Mouse (Mus musculus) MEL (cell line): ENCODE measurements at regions not wholly inside any gene's neighbourhood (a gene's known extent, or its start where the extent isn't known, plus 50 kb on each side); places are given as distances from the start of the nearest gene placed in this dataset.

Experiments
- DNase-seq: peaks from one replicate; pipeline ENCODE4 v3.0.0; 2011; ENCODE audit warnings: low read depth, low spot score
- H3K27ac ChIP-seq: 2 replicates; pipeline ENCODE4 v1.5.1; 2012; ENCODE audit warnings: low read depth, mild to moderate bottlenecking, control low read depth, low read length, moderate library complexity; ENCODE audit not compliant: control insufficient read depth
- H3K27me3 ChIP-seq, 2 experiments: fragments of 150-350 bp in 1 of 2; sonication (generic) in 1 of 2; 2 replicates each; pipeline ENCODE4 v1.6.1; 2012; ENCODE audit warnings: low read length in 2 of 2, mild to moderate bottlenecking in 2 of 2, improper control_type of control experiment in 1 of 2, moderate library complexity in 1 of 2; ENCODE audit not compliant: insufficient read depth in 2 of 2, control insufficient read depth in 1 of 2
- H3K36me3 ChIP-seq, 2 experiments: 2 replicates each; pipeline ENCODE4 v1.6.1; 2012 to 2014; ENCODE audit warnings: low read length in 2 of 2, improper control_type of control experiment in 1 of 2, inconsistent platforms in 1 of 2, mild to moderate bottlenecking in 1 of 2; ENCODE audit not compliant: insufficient read depth in 2 of 2, control insufficient read depth in 1 of 2
- H3K4me1 ChIP-seq, 2 experiments: fragments of 150-350 bp in 1 of 2; sonication (generic) in 1 of 2; 2 replicates each; pipeline ENCODE4 v1.6.1; 2012; ENCODE audit warnings: low read length in 2 of 2, improper control_type of control experiment in 1 of 2, mild to moderate bottlenecking in 1 of 2; ENCODE audit not compliant: insufficient read depth in 2 of 2, control insufficient read depth in 1 of 2
- H3K4me3 ChIP-seq, 2 experiments: fragments of 150-350 bp in 1 of 2; sonication (generic) in 1 of 2; 2 replicates each; pipeline ENCODE4 v1.5.1; 2012; ENCODE audit warnings: low read depth in 2 of 2, low read length in 2 of 2, mild to moderate bottlenecking in 2 of 2, moderate library complexity in 2 of 2, control low read depth in 1 of 2, improper control_type of control experiment in 1 of 2; ENCODE audit not compliant: control insufficient read depth in 1 of 2, insufficient read depth in 1 of 2
- H3K79me2 ChIP-seq: 2 replicates; pipeline ENCODE4 v1.6.1; 2012; ENCODE audit warnings: mild to moderate bottlenecking, low read length, moderate library complexity; ENCODE audit not compliant: control insufficient read depth, poor library complexity, insufficient read depth
- H3K9ac ChIP-seq: 2 replicates; pipeline ENCODE4 v1.6.1; 2012; ENCODE audit warnings: low read depth, mild to moderate bottlenecking, control low read depth, low read length, moderate library complexity; ENCODE audit not compliant: control insufficient read depth, poor library complexity, severe bottlenecking
- H3K9me3 ChIP-seq: fragments of 150-350 bp; sonication (generic); replicated peaks from 2 replicates; pipeline ENCODE4 v1.6.1; 2012; ENCODE audit warnings: mild to moderate bottlenecking, low read length, improper control_type of control experiment, moderate library complexity; ENCODE audit not compliant: insufficient read depth
- BHLHE40 ChIP-seq: IDR thresholded peaks from 2 replicates; pipeline ENCODE4 v1.6.1; 2012; ENCODE audit warnings: low read depth, mild to moderate bottlenecking, inconsistent platforms, low read length, improper control_type of control experiment, borderline replicate concordance
- CHD1 ChIP-seq: IDR thresholded peaks from 2 replicates; pipeline ENCODE4 v1.6.1; 2012; ENCODE audit warnings: low read depth, mild to moderate bottlenecking, inconsistent platforms, low read length, improper control_type of control experiment
- E2F4 ChIP-seq: IDR thresholded peaks from 2 replicates; pipeline ENCODE4 v1.6.1; 2011; ENCODE audit warnings: low read depth, low read length, improper control_type of control experiment, borderline replicate concordance
- ELF1 ChIP-seq: IDR thresholded peaks from 2 replicates; pipeline ENCODE4 v1.6.1; 2014; ENCODE audit warnings: low read depth, mild to moderate bottlenecking, inconsistent platforms, low read length, improper control_type of control experiment, moderate library complexity
- GATA1 ChIP-seq: IDR thresholded peaks from 2 replicates; pipeline ENCODE4 v1.6.1; 2011; ENCODE audit warnings: low read depth, low read length, improper control_type of control experiment
- KAT2A ChIP-seq: conservative IDR thresholded peaks from 2 replicates; pipeline ENCODE4 v1.6.1; 2012; ENCODE audit warnings: low read depth, low read length, improper control_type of control experiment, inconsistent platforms
- MAFK ChIP-seq: IDR thresholded peaks from 2 replicates; pipeline ENCODE4 v1.6.1; 2011; ENCODE audit warnings: low read depth, mild to moderate bottlenecking, low read length, improper control_type of control experiment, borderline replicate concordance
- MAX ChIP-seq: IDR thresholded peaks from 2 replicates; pipeline ENCODE4 v1.6.1; 2011; ENCODE audit warnings: low read length, improper control_type of control experiment
- MAZ ChIP-seq: IDR thresholded peaks from 2 replicates; pipeline ENCODE4 v1.6.1; 2012; ENCODE audit warnings: low read depth, mild to moderate bottlenecking, inconsistent platforms, low read length, improper control_type of control experiment
- MYC ChIP-seq: IDR thresholded peaks from 2 replicates; pipeline ENCODE4 v1.6.1; 2011; ENCODE audit warnings: low read depth, mild to moderate bottlenecking, low read length, improper control_type of control experiment, moderate library complexity
- POLR2A ChIP-seq, 2 experiments: IDR thresholded peaks; 2 replicates each; pipeline ENCODE4 v1.6.1; 2011 to 2012; ENCODE audit warnings: low read length in 2 of 2, mild to moderate bottlenecking in 2 of 2, control low read depth in 1 of 2, improper control_type of control experiment in 1 of 2, low read depth in 1 of 2, moderate library complexity in 1 of 2; ENCODE audit not compliant: control insufficient read depth in 1 of 2, insufficient read depth in 1 of 2, poor library complexity in 1 of 2
- RAD21 ChIP-seq: IDR thresholded peaks from 2 replicates; pipeline ENCODE4 v1.6.1; 2011; ENCODE audit warnings: mild to moderate bottlenecking, low read depth, low read length, improper control_type of control experiment
- SMC3 ChIP-seq: IDR thresholded peaks from 2 replicates; pipeline ENCODE4 v1.6.1; 2011; ENCODE audit warnings: low read depth, low read length, improper control_type of control experiment
- TAL1 ChIP-seq: IDR thresholded peaks from 2 replicates; pipeline ENCODE4 v1.6.1; 2012; ENCODE audit warnings: mild to moderate bottlenecking, inconsistent platforms, low read length, moderate library complexity, mixed read lengths
- TBP ChIP-seq: IDR thresholded peaks from 2 replicates; pipeline ENCODE4 v1.8.0; 2011; ENCODE audit warnings: low read depth, low read length, improper control_type of control experiment
- TCF12 ChIP-seq: IDR thresholded peaks from 2 replicates; pipeline ENCODE4 v1.6.1; 2014; ENCODE audit warnings: low read depth, mild to moderate bottlenecking, inconsistent platforms, low read length, improper control_type of control experiment, moderate library complexity
- USF2 ChIP-seq, 2 experiments: IDR thresholded peaks; 2 replicates each; pipeline ENCODE4 v1.6.1; 2011 to 2012; ENCODE audit warnings: improper control_type of control experiment in 2 of 2, low read length in 2 of 2, borderline replicate concordance in 1 of 2, inconsistent platforms in 1 of 2, low read depth in 1 of 2, mild to moderate bottlenecking in 1 of 2; ENCODE audit not compliant: insufficient read depth in 1 of 2
- ZKSCAN1 ChIP-seq: IDR thresholded peaks from 2 replicates; pipeline ENCODE4 v1.6.1; 2012; ENCODE audit warnings: low read depth, mild to moderate bottlenecking, inconsistent platforms, low read length, improper control_type of control experiment, moderate library complexity
- ZMIZ1 ChIP-seq: IDR thresholded peaks from 2 replicates; pipeline ENCODE4 v1.6.1; 2012; ENCODE audit warnings: low read depth, mild to moderate bottlenecking, inconsistent platforms, low read length, improper control_type of control experiment, moderate library complexity

DNA sequence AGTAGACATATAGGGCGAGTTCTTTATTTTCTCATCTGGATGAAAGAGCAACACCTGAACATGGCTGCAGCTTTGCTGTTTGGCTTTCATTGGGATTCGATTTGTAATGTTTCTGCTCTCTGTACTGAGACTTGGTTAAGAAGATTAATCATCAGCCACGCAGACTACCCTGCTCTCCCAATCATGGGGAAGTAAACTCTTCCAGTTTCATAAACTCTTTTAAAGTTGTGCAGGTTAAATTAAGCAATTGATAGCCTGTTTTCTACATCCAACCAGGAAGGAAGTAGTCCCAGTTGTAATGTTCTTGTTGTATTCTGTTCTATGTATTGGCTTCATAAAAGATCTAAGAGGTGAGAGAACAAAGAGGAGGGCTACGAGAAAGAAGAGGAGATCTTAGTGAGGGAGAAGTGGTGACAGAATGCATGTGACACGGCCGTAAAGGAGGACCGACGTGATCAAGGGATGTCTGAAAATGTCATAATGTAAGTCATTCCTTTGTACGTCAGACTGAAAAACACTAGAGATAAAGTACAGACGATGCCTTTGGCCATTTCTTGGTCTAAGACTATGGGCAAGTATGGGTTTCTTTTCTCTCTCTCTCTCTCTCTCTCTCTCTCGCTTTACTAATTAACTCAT is 91.3 kb downstream of the Atxn7l3b start:
- Histone ChIP-seq H3K9me3 (no peaks in the 10 kb centered on the region), H3K79me2 (no peaks in the 10 kb centered on the region), H3K27me3 (no peaks in the 10 kb centered on the region), H3K36me3 (no peaks in the 10 kb centered on the region), H3K4me3 (no peak overlapping the region), H3K9ac (no peak overlapping the region), H3K27ac (no peak overlapping the region), H3K4me1 (no peaks in the 10 kb centered on the region)
- DNase-seq, result no peak
- no peak for TF ChIP-seq ELF1
- no peak for TF ChIP-seq RAD21
- TF ChIP-seq MYC, result no peak
- TF ChIP-seq CHD1, result no peak
- no peak for TF ChIP-seq MAZ
- TF ChIP-seq ZKSCAN1, result no peak
- no peak for TF ChIP-seq USF2 (IDR thresholded peaks at IDR 0.05; ENCODE audit: borderline replicate concordance in 1 of 2, insufficient read depth in 1 of 2, low read depth in 1 of 2, low read length in 2 of 2)
- TF ChIP-seq SMC3, result no peak
- no peak for TF ChIP-seq ZMIZ1
- no peak for TF ChIP-seq TBP
- TF ChIP-seq TAL1, result no peak
- no peak for TF ChIP-seq E2F4
- no peak for TF ChIP-seq POLR2A (IDR thresholded peaks at IDR 0.05; ENCODE audit: control insufficient read depth in 1 of 2, insufficient read depth in 1 of 2, low read depth in 1 of 2, low read length in 2 of 2, poor library complexity in 1 of 2)
- no peak for TF ChIP-seq MAFK
- no peak for TF ChIP-seq KAT2A
- no peak for TF ChIP-seq MAX
- TF ChIP-seq BHLHE40, result no peak
- TF ChIP-seq TCF12, result no peak
- TF ChIP-seq GATA1, result no peak

DNA sequence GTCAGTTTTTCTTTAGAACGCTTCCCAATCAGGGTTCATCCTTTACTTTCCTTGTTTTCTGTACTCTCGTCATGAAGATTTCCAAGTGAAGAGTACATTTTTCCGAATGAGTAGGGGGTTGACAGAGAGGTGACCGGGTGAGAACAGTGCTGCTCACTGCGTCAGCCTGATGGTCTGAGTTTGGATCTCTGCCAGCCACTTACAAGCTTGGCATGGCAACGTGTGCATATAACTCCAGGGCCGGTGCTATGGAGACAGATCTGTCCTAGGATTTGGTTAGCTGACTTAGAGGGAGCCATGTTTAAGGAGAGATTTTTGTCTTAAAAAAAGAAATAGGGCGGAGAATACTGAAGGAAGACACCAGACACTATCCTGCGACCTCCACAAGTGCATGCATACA is 92.8 kb downstream of the Atxn7l3b start:
- no peak for DNase-seq
- H3K36me3 ChIP-seq, result no peaks in the 10 kb centered on the region
- H3K9ac ChIP-seq, result no peak overlapping the region
- H3K4me3 ChIP-seq, result no peak overlapping the region
- no peaks in the 10 kb centered on the region for H3K4me1 ChIP-seq
- H3K27ac ChIP-seq, result no peak overlapping the region
- H3K27me3 ChIP-seq, result no peaks in the 10 kb centered on the region
- no peaks in the 10 kb centered on the region for H3K79me2 ChIP-seq
- TF ChIP-seq TCF12 (no peak), MYC (no peak)
- no peaks in the 10 kb centered on the region for H3K9me3 ChIP-seq
